Mouse (Mus musculus) liver, adult 2 months (tissue): ENCODE data around the gene Anxa4.

Source experiments
- CTCF ChIP-seq: fragments of 200-500 bp; IDR thresholded peaks from 2 replicates; pipeline ENCODE4 v1.5.1; 2011; ENCODE audit warnings: low read depth, low read length, control low read depth
- POLR2A ChIP-seq: fragments of 200-500 bp; IDR thresholded peaks from 2 replicates; pipeline ENCODE4 v1.6.1; 2011; ENCODE audit warnings: low read length, control low read depth; ENCODE audit not compliant: insufficient read depth; ENCODE audit errors: extremely low read depth

GRCm38 (mm10) chr6:86740652-86741051, 52.7 kb downstream of the Anxa4 start:
- TF ChIP-seq CTCF, result no peak
- TF ChIP-seq POLR2A, result no peak
